Mouse (Mus musculus) kidney, adult 9 months (tissue): ENCODE measurements at regions not wholly inside any gene's neighbourhood (a gene's known extent, or its start where the extent isn't known, plus 50 kb on each side); places are given as distances from the start of the nearest gene placed in this dataset.
A peak's percentile ranks its signal among the peaks of the same experiment; 100 is the strongest.

Experiments
- DNase-seq: peaks from one replicate; pipeline ENCODE4 v3.0.0; 2022

GRCm38 (mm10) chr3:149408858-149409257 is 418.5 kb upstream of the Adgrl2 start:
- no peak for DNase-seq

- DNase-seq = no peak
Observed at GRCm38 (mm10) chr3:149405872-149406271, 415.5 kb upstream of the Adgrl2 start.

- DNase-seq = no peak
Observed at GRCm38 (mm10) chr3:149404691-149405090, 414.3 kb upstream of the Adgrl2 start.

GRCm38 (mm10) chr3:149402496-149402895 is 412.1 kb upstream of the Adgrl2 start:
- DNase-seq = no peak

- DNase-seq = no peak
Observed at GRCm38 (mm10) chr3:149395082-149395481, 404.7 kb upstream of the Adgrl2 start.

- DNase-seq = no peak
Observed at GRCm38 (mm10) chr3:149393317-149394172, 403.2 kb upstream of the Adgrl2 start.

- DNase-seq = no peak
Observed at GRCm38 (mm10) chr3:149392164-149392563, 401.8 kb upstream of the Adgrl2 start.

GRCm38 (mm10) chr3:149387537-149387936 is 397.2 kb upstream of the Adgrl2 start:
- no peak for DNase-seq

- no peak for DNase-seq
Observed at GRCm38 (mm10) chr3:149386027-149386426, 395.7 kb upstream of the Adgrl2 start.

- DNase-seq = no peak
Observed at GRCm38 (mm10) chr3:149385336-149385735, 395.0 kb upstream of the Adgrl2 start.

GRCm38 (mm10) chr3:149381559-149382245 is 391.3 kb upstream of the Adgrl2 start:
- peak; percentile 11 for DNase-seq

- DNase-seq = no peak
Observed at GRCm38 (mm10) chr3:149381051-149381450, 390.7 kb upstream of the Adgrl2 start.

- DNase-seq = no peak
Observed at GRCm38 (mm10) chr3:149379866-149380472, 389.6 kb upstream of the Adgrl2 start.

GRCm38 (mm10) chr3:149379249-149379865 is 389.0 kb upstream of the Adgrl2 start:
- DNase-seq = no peak

GRCm38 (mm10) chr3:149371439-149371838 is 381.1 kb upstream of the Adgrl2 start:
- DNase-seq = no peak

- peak; percentile 57 for DNase-seq
Observed at GRCm38 (mm10) chr3:149370517-149371227, 380.3 kb upstream of the Adgrl2 start.

GRCm38 (mm10) chr3:149367888-149368287 is 377.5 kb upstream of the Adgrl2 start:
- no peak for DNase-seq

- no peak for DNase-seq
Observed at GRCm38 (mm10) chr3:149360164-149360563, 369.8 kb upstream of the Adgrl2 start.

- no peak for DNase-seq
Observed at GRCm38 (mm10) chr3:149358570-149359193, 368.3 kb upstream of the Adgrl2 start.

- no peak for DNase-seq
Observed at GRCm38 (mm10) chr3:149357903-149358569, 367.7 kb upstream of the Adgrl2 start.

- DNase-seq = no peak
Observed at GRCm38 (mm10) chr3:149357121-149357520, 366.8 kb upstream of the Adgrl2 start.

GRCm38 (mm10) chr3:149355362-149355761 is 365.0 kb upstream of the Adgrl2 start:
- DNase-seq = no peak
